Mouse (Mus musculus): ENCODE data around the gene Gm20388. TPM values are rescaled to one million over a fixed set of nuclear protein-coding genes. Genes with fewer than 3 reads are reported as not detected.

Gm20388 gene
- polyA plus RNA-seq, 1 experiment from 2014 or later: 1.4 TPM

- H3K9me3 ChIP-seq (replicated peaks; ENCODE audit: control insufficient read depth, low read length): no peaks in the 10 kb centered on the region
- H3K36me3 ChIP-seq (ENCODE audit: control insufficient read depth, insufficient read depth): no peaks in the 10 kb centered on the region
- H3K4me3 ChIP-seq (ENCODE audit: low read depth, low read length): peak overlapping the region; percentile 46
- H3K4me2 ChIP-seq (ENCODE audit: low read depth, low read length): peak overlapping the region; percentile 92
- 1% methylated on average over 25 of the region's 25 CpGs for WGBS (ENCODE audit: insufficient replicate concordance)
- peaks cover 51% of the 10 kb centered on the region for H3K4me1 ChIP-seq (ENCODE audit: control insufficient read depth, low read depth, low read length)
- ATAC-seq (ENCODE audit: low read depth): peak; percentile 85
- peak overlapping the region; percentile 97 for H3K27ac ChIP-seq (ENCODE audit: low read length)
- peaks cover 66% of the 10 kb centered on the region for H3K27me3 ChIP-seq (ENCODE audit: control insufficient read depth, insufficient read depth, low read depth, low read length)
- peak overlapping the region; percentile 67 for H3K9ac ChIP-seq (ENCODE audit: low read depth, low read length)
Observed at GRCm38 (mm10) chr8:122720070-122720729, 2809.6 kb downstream of the Gm20388 start.

- peak; percentile 11 for ATAC-seq (ENCODE audit: low read depth)
- H3K9ac ChIP-seq (ENCODE audit: low read depth, low read length): peak overlapping the region; percentile 67
- peak overlapping the region; percentile 52 for H3K4me2 ChIP-seq (ENCODE audit: low read depth, low read length)
Observed at GRCm38 (mm10) chr8:122720811-122721640, 2810.4 kb downstream of the Gm20388 start.

GRCm38 (mm10) chr8:122725187-122725586 is 2814.5 kb downstream of the Gm20388 start:
- no peak overlapping the region for H3K27ac ChIP-seq (ENCODE audit: low read length)
- H3K27me3 ChIP-seq (ENCODE audit: control insufficient read depth, insufficient read depth, low read depth, low read length): peaks cover 63% of the 10 kb centered on the region
- ATAC-seq (ENCODE audit: low read depth): no peak
- no peaks in the 10 kb centered on the region for H3K36me3 ChIP-seq (ENCODE audit: control insufficient read depth, insufficient read depth)
- H3K9me3 ChIP-seq (replicated peaks; ENCODE audit: control insufficient read depth, low read length): no peaks in the 10 kb centered on the region
- no peak overlapping the region for H3K9ac ChIP-seq (ENCODE audit: low read depth, low read length)
- peaks cover 22% of the 10 kb centered on the region for H3K4me1 ChIP-seq (ENCODE audit: control insufficient read depth, low read depth, low read length)
- 80% methylated on average over 6 of the region's 6 CpGs for WGBS (ENCODE audit: insufficient replicate concordance)
- H3K4me2 ChIP-seq (ENCODE audit: low read depth, low read length): no peak overlapping the region
- H3K4me3 ChIP-seq (ENCODE audit: low read depth, low read length): no peak overlapping the region

More at GRCm38 (mm10) chr8:122720811-122721640, 2810.4 kb downstream of the Gm20388 start:
- peaks cover 62% of the 10 kb centered on the region for H3K27me3 ChIP-seq (ENCODE audit: control insufficient read depth, insufficient read depth, low read depth, low read length)
- no peaks in the 10 kb centered on the region for H3K9me3 ChIP-seq (replicated peaks; ENCODE audit: control insufficient read depth, low read length)
- peaks cover 51% of the 10 kb centered on the region for H3K4me1 ChIP-seq (ENCODE audit: control insufficient read depth, low read depth, low read length)
- H3K36me3 ChIP-seq (ENCODE audit: control insufficient read depth, insufficient read depth): no peaks in the 10 kb centered on the region
- H3K27ac ChIP-seq (ENCODE audit: low read length): peak overlapping the region; percentile 87
- peak overlapping the region; percentile 46 for H3K4me3 ChIP-seq (ENCODE audit: low read depth, low read length)
- 25% methylated on average over 14 of the region's 14 CpGs for WGBS (ENCODE audit: insufficient replicate concordance)

- Histone ChIP-seq H3K27ac (ENCODE audit: low read length) (no peak overlapping the region), H3K9me3 (replicated peaks; ENCODE audit: control insufficient read depth, low read length) (no peaks in the 10 kb centered on the region), H3K4me3 (ENCODE audit: low read depth, low read length) (no peak overlapping the region), H3K4me2 (ENCODE audit: low read depth, low read length) (no peak overlapping the region), H3K4me1 (ENCODE audit: control insufficient read depth, low read depth, low read length) (peaks cover 8% of the 10 kb centered on the region), H3K9ac (ENCODE audit: low read depth, low read length) (no peak overlapping the region), H3K36me3 (ENCODE audit: control insufficient read depth, insufficient read depth) (no peaks in the 10 kb centered on the region), H3K27me3 (ENCODE audit: control insufficient read depth, insufficient read depth, low read depth, low read length) (peaks cover 56% of the 10 kb centered on the region)
- ATAC-seq (ENCODE audit: low read depth): no peak
- 43% methylated on average over 2 of the region's 2 CpGs for WGBS (ENCODE audit: insufficient replicate concordance)
Observed at GRCm38 (mm10) chr8:122726789-122727188, 2816.1 kb downstream of the Gm20388 start.

- Histone ChIP-seq H3K4me1 (ENCODE audit: control insufficient read depth, low read depth, low read length) (peaks cover 2% of the 10 kb centered on the region; the same call in 1 of the 2 replicates), H3K9ac (ENCODE audit: low read depth, low read length) (no peak overlapping the region), H3K27me3 (ENCODE audit: control insufficient read depth, insufficient read depth, low read depth, low read length) (peaks cover 53% of the 10 kb centered on the region), H3K9me3 (replicated peaks; ENCODE audit: control insufficient read depth, low read length) (no peaks in the 10 kb centered on the region), H3K4me2 (ENCODE audit: low read depth, low read length) (no peak overlapping the region), H3K36me3 (ENCODE audit: control insufficient read depth, insufficient read depth) (no peaks in the 10 kb centered on the region), H3K4me3 (ENCODE audit: low read depth, low read length) (no peak overlapping the region), H3K27ac (ENCODE audit: low read length) (no peak overlapping the region)
- no peak for ATAC-seq (ENCODE audit: low read depth)
- 53% methylated on average over 5 of the region's 5 CpGs for whole genome bisulfite sequencing (ENCODE audit: insufficient replicate concordance)
Observed at GRCm38 (mm10) chr8:122727412-122727811, 2816.8 kb downstream of the Gm20388 start.

- no peak for ATAC-seq (ENCODE audit: low read depth)
- H3K27me3 ChIP-seq (ENCODE audit: control insufficient read depth, insufficient read depth, low read depth, low read length): peaks cover 44% of the 10 kb centered on the region
- H3K9me3 ChIP-seq (replicated peaks; ENCODE audit: control insufficient read depth, low read length): no peaks in the 10 kb centered on the region
- 58% methylated on average over 3 of the region's 3 CpGs for WGBS (ENCODE audit: insufficient replicate concordance)
- no peak overlapping the region for H3K9ac ChIP-seq (ENCODE audit: low read depth, low read length)
- no peaks in the 10 kb centered on the region for H3K36me3 ChIP-seq (ENCODE audit: control insufficient read depth, insufficient read depth)
- no peaks in the 10 kb centered on the region for H3K4me1 ChIP-seq (ENCODE audit: control insufficient read depth, low read depth, low read length)
- no peak overlapping the region for H3K4me2 ChIP-seq (ENCODE audit: low read depth, low read length)
- H3K4me3 ChIP-seq (ENCODE audit: low read depth, low read length): no peak overlapping the region
- no peak overlapping the region for H3K27ac ChIP-seq (ENCODE audit: low read length)
Observed at GRCm38 (mm10) chr8:122728630-122729029, 2818.0 kb downstream of the Gm20388 start.

- no peak overlapping the region for H3K27ac ChIP-seq (ENCODE audit: low read length)
Observed at GRCm38 (mm10) chr8:122735110-122735509, 2824.5 kb downstream of the Gm20388 start.

GRCm38 (mm10) chr8:122735542-122736473 is 2825.2 kb downstream of the Gm20388 start:
- peak overlapping the region; percentile 8 for H3K9ac ChIP-seq (ENCODE audit: low read depth, low read length)
- ATAC-seq (ENCODE audit: low read depth): peak; percentile 91
- H3K4me3 ChIP-seq (ENCODE audit: low read depth, low read length): 0 out of 2 replicates have a peak overlapping the region, but pooled peaks have one; percentile 11
- H3K36me3 ChIP-seq (ENCODE audit: control insufficient read depth, insufficient read depth): no peaks in the 10 kb centered on the region
- H3K27ac ChIP-seq (ENCODE audit: low read length): no peak overlapping the region; the same call in 1 of the 2 replicates
- no peaks in the 10 kb centered on the region for H3K9me3 ChIP-seq (replicated peaks; ENCODE audit: control insufficient read depth, low read length)
- H3K4me2 ChIP-seq (ENCODE audit: low read depth, low read length): peak overlapping the region; percentile 34
- H3K4me1 ChIP-seq (ENCODE audit: control insufficient read depth, low read depth, low read length): peaks cover 25% of the 10 kb centered on the region
- H3K27me3 ChIP-seq (ENCODE audit: control insufficient read depth, insufficient read depth, low read depth, low read length): peaks cover 20% of the 10 kb centered on the region
- 11% methylated on average over 19 of the region's 19 CpGs for WGBS (ENCODE audit: insufficient replicate concordance)

More at GRCm38 (mm10) chr8:122735110-122735509, 2824.5 kb downstream of the Gm20388 start:
- H3K4me1 ChIP-seq (ENCODE audit: control insufficient read depth, low read depth, low read length): peaks cover 25% of the 10 kb centered on the region
- H3K4me3 ChIP-seq (ENCODE audit: low read depth, low read length): no peak overlapping the region
- H3K9ac ChIP-seq (ENCODE audit: low read depth, low read length): no peak overlapping the region
- no peaks in the 10 kb centered on the region for H3K9me3 ChIP-seq (replicated peaks; ENCODE audit: control insufficient read depth, low read length)
- peaks cover 15% of the 10 kb centered on the region for H3K27me3 ChIP-seq (ENCODE audit: control insufficient read depth, insufficient read depth, low read depth, low read length)
- no peak overlapping the region for H3K4me2 ChIP-seq (ENCODE audit: low read depth, low read length)
- no peaks in the 10 kb centered on the region for H3K36me3 ChIP-seq (ENCODE audit: control insufficient read depth, insufficient read depth)
- WGBS (ENCODE audit: insufficient replicate concordance): 32% methylated on average over 3 of the region's 3 CpGs
- no peak for ATAC-seq (ENCODE audit: low read depth)

Data from liver, embryonic 16.5 days (tissue).